Mouse (Mus musculus): ENCODE measurements around the gene 4921507P07Rik. TPM values are rescaled to one million over a fixed set of nuclear protein-coding genes. Genes with fewer than 3 reads are reported as not detected.
"Not testable (repeated sequence)": the region's sequence is repeated elsewhere in the genome, so short reads cannot be mapped to it uniquely, and the experiment has no call there.

4921507P07Rik gene
- under 1 TPM; 0.45 to 0.78 TPM for total RNA-seq (2021)
- long read RNA-seq = 0 reads

DNA sequence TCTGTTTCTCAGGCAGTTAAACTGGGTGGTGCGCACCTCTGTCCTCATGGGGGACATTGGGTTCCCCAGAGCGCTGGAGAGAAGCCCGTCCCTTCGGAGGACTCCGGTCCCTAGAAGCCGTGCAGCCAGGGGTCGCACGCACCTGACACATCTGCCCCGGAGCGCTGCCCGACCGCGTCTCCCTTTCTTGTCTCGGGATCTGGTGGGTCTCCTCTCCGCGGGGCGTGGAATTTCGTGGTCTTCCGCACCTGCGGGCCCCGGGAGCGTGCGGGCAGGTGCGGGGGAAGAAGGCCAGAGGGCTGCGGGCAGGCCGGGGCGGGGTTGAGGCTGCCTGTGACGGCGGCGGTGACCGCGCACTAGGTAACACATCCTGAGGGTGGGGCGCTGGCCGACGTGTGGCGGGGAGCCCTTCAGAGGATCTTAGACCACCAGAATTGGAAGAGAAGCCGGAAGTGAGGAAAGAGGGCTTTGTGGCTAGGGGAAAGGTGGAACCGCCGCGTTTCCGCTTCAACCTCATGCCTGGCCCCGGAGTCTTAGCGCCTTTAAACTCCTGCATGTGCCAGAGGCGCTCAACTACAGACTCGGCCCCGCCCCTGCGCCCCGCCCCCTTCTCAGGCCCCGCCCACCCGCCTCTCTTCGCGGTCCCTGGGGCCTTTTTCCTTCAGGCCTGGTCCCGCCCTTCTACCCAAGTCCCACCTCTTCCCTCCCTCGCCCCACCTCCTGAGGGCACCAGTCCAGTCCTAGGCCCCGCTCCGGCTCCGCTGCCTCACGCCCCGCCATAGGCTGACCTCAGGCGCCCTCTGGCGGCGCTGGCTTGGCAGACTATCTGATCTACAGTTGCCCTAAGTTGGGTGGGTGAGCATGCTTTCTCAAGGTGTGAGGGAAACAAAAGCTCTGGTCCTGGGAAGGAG is at the start of gene 4921507P07Rik:
4921507P07Rik (minus strand) TSS at position 332 of the 911 bp plus-strand sequence.
- peak; percentile 87 to 92 for DNase-seq (ENCODE audit: low spot score in 2 of 2)

DNA sequence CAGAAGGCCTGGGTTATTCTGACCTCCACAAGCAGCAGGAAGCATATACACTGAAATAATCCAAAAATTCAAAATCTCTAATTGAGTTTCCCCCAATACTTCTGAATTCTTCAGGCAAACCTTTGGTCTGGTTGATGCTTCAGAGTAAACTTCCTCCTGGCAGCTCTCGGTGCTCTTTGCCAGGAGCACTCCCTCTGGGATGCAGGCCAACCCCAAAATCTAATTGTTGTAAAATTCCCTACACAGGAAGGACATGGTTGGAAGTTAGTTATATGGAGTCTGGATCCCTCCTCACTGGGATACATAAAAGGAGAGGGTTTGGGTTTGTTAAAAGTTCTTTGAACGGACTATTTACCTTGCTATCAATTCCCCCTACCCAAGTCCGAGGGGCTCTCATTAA is 48.3 kb upstream of the 4921507P07Rik start:
- no peak for DNase-seq (ENCODE audit: low spot score in 2 of 2)

DNA sequence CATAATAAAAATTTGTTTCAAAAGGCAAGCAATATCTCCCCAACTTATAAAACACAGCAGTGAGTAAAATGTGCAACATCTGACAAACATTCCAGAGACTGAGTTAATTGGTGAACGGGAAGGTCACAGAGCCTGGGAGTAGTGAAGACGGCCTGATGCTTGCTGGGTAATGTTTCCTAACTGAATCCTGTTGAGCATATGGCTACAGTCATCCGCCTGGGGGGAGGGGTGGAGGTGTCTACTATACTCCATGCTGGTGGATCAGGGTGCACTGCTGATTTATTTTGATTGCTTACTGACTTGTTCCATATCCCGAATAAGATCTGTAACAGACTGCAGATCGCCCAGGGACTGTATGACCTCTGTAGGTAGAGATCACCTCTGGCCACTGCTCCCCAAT is 45.5 kb upstream of the 4921507P07Rik start:
- no peak for DNase-seq (ENCODE audit: low spot score in 2 of 2)

DNA sequence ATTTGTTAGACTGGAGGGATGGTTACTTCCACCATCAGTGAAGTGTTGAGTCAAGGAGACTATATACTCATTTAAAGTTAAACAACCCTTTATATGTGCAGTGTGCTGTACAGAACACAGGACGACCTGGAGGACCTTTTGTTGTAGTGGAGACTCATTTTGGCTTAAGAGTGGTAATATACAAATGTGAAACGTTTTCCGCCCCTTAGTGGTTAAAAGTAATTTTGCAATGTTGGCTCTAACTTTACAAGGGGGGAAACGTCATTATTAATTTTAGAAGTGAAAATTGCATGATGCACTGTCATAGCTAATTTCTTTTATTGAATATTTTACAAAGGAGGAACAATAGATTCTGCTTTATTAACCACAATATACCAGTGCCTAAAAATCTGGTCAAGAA is 43.9 kb upstream of the 4921507P07Rik start:
- no peak for DNase-seq (ENCODE audit: low spot score in 2 of 2)

DNA sequence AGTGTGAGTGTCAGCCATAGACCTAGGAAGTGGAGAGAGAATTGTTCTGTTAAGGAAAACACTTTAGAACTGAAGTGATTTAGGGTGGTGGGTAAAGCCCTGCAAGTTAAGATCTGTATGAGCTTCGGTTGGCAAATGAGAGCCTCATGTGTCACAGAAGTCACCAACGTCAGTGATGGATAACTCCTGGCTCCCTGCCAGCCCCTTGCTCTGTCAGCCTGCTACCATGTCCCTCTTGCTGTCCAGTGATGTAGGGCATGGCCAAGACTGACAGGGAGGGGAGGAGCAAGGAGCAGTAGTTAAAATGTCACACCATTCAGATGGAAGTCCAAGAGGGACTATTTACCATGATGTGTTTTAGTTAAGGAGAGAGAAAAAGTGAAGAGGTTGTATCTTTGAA is 43.2 kb upstream of the 4921507P07Rik start:
- DNase-seq (ENCODE audit: low spot score in 2 of 2) = no peak

DNA sequence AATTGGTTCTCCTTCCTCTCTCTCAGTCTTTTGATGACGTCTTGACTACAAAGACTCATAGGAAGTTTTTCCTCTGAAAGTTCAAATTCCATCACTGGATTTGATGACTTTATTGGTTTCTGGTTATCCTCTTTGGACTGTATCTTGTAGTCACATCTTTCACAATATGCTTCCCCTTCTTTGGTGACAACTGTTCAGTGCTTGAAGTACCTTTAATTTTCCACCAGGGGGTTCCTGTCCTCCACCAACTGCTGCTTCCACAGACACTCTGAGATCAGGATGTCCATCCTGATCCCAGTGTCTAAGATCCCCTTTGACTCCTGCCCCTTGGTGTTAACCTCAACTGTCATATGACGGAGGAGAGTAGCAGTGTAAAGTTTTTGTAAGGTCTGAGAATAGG is 29.7 kb upstream of the 4921507P07Rik start:
- DNase-seq (ENCODE audit: low spot score in 2 of 2) = not testable (repeated sequence)

DNA sequence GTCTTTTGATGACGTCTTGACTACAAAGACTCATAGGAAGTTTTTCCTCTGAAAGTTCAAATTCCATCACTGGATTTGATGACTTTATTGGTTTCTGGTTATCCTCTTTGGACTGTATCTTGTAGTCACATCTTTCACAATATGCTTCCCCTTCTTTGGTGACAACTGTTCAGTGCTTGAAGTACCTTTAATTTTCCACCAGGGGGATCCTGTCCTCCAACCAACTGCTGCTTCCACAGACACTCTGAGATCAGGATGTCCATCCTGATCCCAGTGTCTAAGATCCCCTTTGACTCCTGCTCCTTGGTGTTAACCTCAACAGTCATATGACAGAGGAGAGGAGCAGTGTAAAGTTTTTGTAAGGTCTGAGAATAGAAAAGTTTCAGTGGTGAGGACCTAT is 21.8 kb upstream of the 4921507P07Rik start:
- not testable (repeated sequence) for DNase-seq (ENCODE audit: low spot score in 2 of 2)

DNA sequence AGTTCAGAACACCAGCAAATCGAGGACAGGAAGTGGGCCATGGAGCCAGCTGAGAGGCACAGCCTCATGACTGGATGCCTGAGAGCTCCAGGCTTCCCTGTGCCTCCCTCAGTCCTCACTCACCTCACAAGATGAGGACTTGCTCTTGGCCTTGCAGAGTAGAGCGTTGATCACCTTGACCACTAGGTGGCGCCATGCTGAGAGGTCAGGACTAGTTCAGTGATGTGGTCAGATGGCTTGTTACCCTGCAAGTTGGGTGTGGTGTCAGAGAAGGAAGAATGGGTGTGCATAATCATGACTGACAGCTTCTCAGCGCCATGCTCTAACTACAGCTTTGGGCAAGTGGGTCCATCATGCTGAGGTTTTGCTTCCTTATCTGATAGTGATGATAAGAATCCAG is 5.2 kb upstream of the 4921507P07Rik start:
- DNase-seq (ENCODE audit: low spot score in 2 of 2) = no peak

DNA sequence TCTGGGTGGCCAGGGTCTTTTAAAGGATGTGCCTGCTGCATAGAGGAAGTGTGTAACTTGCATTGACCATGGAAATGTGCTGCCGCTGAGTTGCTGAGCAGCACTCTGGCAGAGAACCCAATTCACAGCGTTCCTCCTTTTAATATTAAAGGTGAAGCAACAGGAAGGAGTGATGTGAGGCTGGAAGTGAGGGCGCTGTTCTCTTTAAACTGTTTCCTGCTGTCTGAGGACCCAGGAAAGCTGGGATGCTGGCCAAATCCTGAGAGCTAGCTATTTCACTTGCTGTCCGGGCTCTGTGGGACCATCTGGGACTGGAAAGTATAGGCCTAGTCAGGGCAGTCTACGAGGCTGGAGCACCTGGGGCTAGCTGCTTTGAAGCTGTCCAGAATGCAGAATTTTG is 2.1 kb upstream of the 4921507P07Rik start:
- peak; percentile 27 to 53 for DNase-seq (ENCODE audit: low spot score in 2 of 2)

DNA sequence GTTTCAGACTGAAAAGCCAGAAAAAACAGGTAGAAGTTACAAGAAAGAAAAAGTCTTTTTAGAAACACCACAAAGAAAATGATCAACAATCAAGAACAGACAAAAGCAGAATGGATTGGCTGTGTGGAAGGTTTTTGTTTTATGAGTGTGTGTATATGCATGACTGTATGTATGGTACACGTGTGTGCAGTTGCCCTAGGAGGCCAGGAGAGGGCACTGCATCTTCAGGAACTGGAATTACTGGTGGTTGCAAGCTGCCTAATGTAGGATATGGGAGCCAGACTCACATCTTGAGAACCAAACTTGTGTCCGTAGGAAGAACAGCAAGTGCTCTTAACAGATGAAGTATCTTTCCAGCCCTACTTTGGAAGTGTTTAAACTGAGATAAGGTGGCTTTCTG is 2.1 kb downstream of the 4921507P07Rik start:
- no peak for DNase-seq (ENCODE audit: low spot score in 2 of 2)

DNA sequence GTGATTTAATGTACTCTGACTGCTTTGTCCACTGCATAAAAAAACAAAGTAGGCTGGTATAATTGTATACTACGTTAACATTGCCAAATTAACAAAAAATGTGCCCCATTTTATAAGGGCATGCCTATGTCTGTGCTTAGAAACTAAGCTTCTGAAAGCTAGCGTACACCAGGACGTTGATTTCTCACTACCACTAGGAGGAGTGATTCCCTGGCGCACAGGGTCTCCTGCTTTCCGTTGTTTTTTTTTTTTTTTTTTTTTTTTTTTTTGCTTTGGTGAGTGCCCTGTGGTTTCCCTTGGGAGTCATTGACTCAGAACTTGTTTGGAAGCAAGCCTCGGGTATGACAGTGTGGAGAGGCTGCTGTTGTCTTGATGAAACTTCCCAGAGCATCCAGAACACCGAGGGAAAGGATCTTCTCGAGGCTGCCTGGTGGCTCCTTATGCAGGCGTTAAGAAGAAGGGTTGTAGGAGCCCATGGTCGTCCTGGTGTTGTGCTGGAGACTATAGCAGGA is 3.0 kb downstream of the 4921507P07Rik start:
- DNase-seq (ENCODE audit: low spot score in 2 of 2) = no peak

DNA sequence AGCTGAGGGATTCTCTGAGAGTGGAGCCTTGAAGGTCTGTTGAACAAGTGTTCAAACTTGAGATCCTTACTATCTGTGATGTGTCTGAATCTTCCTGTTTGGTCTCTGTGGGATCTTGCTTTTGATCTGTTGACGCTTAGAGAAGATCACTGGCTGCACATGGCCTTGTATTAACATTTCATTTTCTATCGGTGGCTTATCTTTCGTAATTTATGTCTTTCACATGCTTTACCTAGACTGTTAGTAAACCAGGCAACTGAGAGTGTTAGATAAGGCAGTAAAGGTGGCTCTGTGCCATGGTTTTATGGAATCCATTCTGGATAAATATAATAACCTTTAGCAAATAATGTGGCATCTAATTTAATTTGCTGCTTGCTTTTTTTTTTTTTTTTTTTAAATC is 6.2 kb downstream of the 4921507P07Rik start:
- DNase-seq (ENCODE audit: low spot score in 2 of 2) = no peak

DNA sequence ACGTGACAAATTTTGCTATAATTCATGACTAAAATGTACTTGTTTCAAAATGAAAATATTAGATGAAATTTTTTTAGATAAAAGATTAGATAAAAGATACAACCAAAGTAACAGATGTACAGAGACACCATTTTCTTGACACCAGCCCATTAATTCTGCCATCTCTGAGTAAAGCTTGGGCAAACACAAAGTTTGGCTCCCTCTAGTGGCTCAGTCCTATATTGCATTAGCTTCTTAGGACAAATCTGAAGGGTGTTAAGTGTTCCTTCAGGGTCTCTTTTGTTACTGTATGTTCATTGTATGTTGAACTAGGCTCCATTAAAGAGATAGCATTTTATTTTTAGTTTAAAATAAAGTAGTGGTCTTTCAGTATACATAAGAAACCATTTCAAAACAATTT is 8.2 kb downstream of the 4921507P07Rik start:
- DNase-seq (ENCODE audit: low spot score in 2 of 2) = peak; percentile 40 to 59

DNA sequence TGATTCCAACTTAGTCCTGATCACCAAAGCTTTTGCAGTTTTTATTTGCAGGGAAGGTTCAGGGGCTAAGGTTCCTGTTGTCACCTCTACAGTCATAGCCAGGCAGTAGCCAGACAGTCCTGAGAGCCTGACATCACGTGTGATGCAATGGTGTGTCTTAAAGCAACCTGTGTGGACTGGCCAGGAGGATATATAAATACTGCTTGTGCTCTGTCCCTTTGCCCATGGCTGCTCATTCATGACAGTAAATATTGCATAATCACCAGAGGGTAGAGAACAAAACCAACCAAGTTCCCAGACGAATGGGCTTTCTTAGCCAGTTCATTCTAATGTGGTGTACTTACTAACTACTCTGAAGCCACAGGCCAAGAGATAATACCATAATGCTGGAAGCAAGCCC is 9.0 kb downstream of the 4921507P07Rik start:
- DNase-seq (ENCODE audit: low spot score in 2 of 2) = no peak

DNA sequence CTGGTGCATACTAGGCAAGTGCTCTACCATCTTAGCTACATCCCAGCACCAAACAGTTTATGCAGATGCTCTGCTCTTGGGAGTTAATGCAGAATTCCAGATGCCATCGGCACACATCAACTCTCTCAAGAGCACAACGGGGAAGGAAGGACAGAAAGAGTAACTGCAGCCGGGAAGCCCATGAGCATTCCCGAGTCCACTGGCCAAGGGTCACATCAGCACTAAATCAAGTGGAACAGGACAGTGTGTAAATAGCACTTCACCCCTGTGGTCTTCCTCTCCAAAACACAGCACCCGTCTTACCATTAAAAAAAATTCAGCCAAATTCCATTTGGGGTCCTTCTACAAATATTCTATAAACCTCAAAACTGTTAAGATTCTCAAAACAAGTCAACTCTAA is 10.1 kb downstream of the 4921507P07Rik start:
- no peak for DNase-seq (ENCODE audit: low spot score in 2 of 2)

DNA sequence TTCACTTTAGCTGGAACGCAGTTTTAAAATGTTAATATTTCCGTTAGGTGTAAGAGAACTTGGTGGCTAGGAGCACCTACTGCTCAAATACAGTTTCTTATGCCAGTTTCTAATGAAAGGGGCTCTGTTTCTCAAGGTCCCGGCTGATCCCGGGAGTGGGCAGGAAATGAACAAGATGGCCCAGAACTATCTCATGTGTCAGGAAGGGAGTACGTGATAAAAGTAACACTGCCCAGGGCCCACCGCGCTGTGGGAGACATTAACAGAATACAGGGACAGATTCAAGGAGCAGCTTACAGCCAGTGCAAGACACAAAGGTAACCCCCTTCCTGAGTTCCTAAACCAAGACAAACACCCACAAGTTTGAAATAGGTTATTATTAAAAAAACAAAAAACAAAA is 10.7 kb downstream of the 4921507P07Rik start:
- DNase-seq (ENCODE audit: low spot score in 2 of 2) = no peak

DNA sequence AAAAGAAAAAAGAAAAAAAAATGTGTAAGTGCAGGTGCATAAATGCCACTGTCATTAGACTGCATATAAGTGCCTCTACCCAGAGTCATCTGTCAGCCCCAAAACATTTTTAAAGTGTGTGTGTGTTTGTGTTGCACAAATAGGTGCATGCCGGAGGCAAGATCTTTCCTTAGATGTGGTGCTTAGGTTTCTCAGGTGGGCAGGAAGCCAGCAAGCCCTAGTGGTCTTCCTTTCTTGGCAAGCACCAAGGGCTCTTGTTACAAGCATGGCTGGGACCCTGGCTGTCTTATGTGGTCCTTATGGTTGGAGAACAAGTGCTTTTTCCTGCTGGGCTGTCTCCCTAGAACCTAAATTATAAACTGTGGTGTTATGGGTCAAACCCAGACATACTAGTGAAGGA is 24.8 kb downstream of the 4921507P07Rik start:
- no peak for DNase-seq (ENCODE audit: low spot score in 2 of 2)

DNA sequence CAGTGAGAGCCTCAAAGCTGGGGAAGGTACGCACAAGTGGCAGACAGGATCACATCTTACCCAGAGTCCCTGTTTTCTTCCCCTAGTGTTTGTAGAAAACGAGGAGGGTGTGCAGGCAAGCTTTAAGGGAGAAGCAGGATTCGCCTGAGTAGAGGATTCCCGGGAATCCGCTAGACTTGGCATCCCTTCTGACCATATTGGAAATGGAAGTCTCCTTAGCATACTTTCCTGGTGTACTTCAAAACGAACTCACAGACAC is 29.5 kb downstream of the 4921507P07Rik start:
- DNase-seq (ENCODE audit: low spot score in 2 of 2) = no peak

DNA sequence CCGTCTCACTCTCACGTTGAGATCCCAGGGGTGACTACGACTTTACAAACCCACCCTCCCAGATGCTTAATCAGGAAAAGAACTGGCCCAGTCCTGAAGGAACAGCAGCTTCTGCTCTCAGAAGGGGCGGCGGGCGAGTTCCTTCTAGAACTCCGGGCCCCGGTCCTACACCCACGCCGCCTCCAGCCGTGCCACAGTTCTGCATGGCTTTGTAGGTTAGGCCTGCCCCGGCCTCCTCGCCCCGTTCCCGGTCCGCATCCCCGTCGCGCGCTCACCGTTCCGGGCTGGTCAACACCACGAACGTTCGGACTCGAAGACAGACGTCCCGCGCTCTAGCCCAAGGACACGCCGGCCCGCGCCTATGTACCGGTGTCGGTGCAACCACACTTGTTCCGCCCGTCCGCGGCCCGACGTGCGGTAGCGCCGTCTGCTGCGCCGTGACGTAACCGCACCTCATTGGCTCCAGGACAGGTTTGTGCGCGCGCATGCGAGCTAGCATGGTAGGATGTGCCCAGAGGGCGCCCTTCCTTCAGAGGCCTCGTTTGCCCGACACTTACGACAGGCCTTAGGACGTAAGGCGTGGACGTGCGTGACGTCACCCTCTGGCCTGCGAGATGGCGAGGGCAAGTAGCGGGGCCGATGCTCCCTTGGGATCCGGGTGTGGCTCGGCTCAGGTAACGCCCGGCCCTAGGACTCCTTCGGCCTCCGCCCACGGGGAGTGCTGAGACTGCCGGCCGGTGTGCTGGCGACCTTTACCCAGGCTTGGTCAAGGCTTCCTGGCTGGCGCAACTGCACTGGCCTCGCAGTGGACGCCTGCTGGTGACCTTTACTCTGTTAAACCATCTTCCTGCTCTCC is 30.1 kb downstream of the 4921507P07Rik start, which contains the start of gene Cycs:
Cycs (minus strand) TSS at position 398 of the 856 bp plus-strand sequence.
- DNase-seq (ENCODE audit: low spot score in 2 of 2) = peak; percentile 99

DNA sequence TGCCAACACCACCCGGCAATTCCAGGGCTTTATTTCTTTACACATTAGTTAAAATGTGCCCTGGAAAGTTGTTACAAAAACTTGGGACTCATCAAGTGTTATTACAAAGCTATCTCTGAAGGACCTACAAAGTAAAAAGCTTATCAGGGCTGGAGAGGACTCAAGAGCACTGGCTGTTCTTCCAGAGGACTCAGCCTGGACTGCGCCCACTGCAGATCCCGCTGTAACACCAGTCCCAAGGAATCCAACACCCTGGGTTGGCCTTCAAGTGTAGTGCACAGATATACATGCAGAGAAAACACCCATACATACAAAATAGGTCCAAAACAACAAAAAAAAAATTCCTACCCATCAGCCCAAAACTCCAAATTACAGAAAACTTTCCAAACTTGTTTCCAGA is 32.8 kb downstream of the 4921507P07Rik start:
- DNase-seq (ENCODE audit: low spot score in 2 of 2) = no peak

DNA sequence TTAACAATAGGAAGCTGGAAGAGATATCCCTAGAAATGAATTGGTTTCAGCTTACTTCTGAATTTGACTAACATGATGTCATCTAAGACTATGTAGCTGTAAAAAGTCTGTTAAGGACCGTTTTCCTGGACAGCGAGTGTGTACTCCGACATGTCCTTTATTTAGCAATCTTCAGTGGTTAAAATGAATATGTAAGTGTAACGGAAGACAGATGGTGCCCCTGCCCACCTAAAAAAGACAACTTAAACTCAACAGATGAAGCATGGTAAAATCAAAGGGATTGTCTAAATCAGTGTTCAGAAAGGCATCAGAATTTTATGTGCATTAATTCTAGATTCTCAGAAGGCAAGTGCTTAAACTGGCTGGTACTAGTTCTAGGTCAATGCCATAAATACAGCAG is 34.0 kb downstream of the 4921507P07Rik start:
- no peak for DNase-seq (ENCODE audit: low spot score in 2 of 2)

DNA sequence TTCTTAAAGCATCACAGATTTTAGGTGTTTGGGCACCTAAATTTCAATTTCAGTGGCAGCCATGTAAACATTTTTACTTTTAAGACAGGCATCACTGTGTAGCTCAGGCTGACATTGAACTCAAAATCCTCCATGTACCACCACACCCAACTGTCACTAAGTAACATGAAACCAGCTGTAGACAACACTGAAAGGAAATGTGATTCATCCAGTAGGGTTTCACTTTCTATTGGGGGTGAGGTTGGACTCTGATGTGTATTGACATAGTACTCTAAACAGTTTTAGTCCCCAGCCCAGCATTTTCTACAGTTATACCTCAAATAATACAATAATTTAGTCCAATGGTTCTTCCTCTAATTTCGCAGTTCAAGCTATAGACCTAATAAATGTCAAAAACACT is 35.7 kb downstream of the 4921507P07Rik start:
- DNase-seq (ENCODE audit: low spot score in 2 of 2) = no peak
